Mouse (Mus musculus): Measurements from ENCODE around the gene Adgrd1.
A peak's percentile ranks its signal among the peaks of the same experiment; 100 is the strongest.

Gene Adgrd1

GRCm38 (mm10) chr5:129096511-129096910 is at the start of gene Adgrd1:
Gene Adgrd1, plus strand, starts transcription at chr5:129096750.
- DNase-seq: no peak

DNA sequence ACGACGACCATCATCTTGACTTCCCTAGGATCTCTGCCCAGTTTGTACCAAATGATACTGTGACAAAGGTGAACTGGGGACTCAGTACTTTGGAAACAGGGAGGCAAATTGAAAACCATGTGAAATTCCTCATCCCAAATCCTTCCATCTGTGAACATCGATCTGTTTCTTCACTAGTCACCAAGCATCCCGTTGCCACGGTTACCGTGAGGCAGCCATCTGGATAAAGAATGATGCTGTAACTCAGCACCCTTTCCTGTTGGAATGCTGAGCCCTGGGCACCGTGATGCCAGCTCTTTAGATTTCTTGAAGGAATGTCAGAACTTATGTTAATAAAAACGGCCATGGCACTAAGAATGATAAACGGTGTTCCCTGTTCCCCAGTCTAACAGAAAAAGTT is 47.2 kb upstream of the Adgrd1 start:
- DNase-seq: no peak

GRCm38 (mm10) chr5:129051910-129052309 is 44.6 kb upstream of the Adgrd1 start:
- DNase-seq: no peak

- no peak for DNase-seq
Measured at GRCm38 (mm10) chr5:129052636-129053355, 43.8 kb upstream of the Adgrd1 start.

- DNase-seq: no peak
Measured at GRCm38 (mm10) chr5:129054675-129055284, 41.8 kb upstream of the Adgrd1 start.

GRCm38 (mm10) chr5:129059116-129059515 is 37.4 kb upstream of the Adgrd1 start:
- DNase-seq: no peak

GRCm38 (mm10) chr5:129061579-129061978 is 35.0 kb upstream of the Adgrd1 start:
- peak; percentile 70 to 82 for DNase-seq

GRCm38 (mm10) chr5:129063037-129063791 is 33.3 kb upstream of the Adgrd1 start:
- peak; percentile 81 to 89 for DNase-seq

- no peak for DNase-seq
Measured at GRCm38 (mm10) chr5:129063792-129064087, 32.8 kb upstream of the Adgrd1 start.

DNA sequence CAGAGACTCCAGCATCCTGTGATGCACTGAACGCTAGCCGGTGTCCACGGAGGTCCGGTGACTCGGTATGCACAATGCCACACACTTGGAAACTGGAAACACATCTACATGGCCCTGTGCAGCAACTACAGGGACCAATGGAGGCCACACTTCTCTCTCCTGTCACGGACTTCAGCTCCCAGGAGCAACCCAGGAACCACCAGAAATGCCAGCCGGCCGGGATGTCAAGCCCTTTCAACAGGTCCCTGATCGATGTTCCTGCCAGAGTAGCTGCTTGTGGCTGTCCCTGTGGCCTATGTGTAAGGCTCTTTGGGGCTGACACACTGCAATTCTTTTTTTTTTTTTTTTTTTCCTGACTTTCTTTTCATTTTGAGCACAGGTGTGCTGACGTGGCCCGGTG is 32.4 kb upstream of the Adgrd1 start:
- DNase-seq: no peak

DNA sequence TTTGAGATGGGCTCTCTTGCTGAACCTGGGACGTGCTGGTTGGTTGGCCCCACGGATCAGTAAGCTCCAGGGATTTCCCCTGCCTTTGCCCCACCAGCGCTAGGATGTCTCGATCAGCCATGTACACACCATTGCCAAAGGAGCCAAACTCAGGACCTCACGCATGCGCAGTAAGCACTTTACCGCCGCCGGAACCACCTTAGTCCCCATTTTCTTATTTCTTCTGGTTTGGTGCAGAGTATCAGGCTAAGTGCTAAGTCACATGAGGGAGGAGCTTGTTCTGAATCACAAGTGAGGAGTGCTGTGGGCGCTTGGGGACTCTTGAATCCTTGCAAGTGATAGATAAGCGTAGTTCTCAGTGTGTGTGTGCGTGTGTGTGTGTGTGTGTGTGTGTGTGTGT is 31.2 kb upstream of the Adgrd1 start:
- DNase-seq: no peak

- no peak for DNase-seq
Measured at GRCm38 (mm10) chr5:129065946-129066345, 30.6 kb upstream of the Adgrd1 start.

GRCm38 (mm10) chr5:129066541-129067230 is 29.9 kb upstream of the Adgrd1 start:
- no peak for DNase-seq

GRCm38 (mm10) chr5:129067231-129067834 is 29.2 kb upstream of the Adgrd1 start:
- DNase-seq: no peak

DNA sequence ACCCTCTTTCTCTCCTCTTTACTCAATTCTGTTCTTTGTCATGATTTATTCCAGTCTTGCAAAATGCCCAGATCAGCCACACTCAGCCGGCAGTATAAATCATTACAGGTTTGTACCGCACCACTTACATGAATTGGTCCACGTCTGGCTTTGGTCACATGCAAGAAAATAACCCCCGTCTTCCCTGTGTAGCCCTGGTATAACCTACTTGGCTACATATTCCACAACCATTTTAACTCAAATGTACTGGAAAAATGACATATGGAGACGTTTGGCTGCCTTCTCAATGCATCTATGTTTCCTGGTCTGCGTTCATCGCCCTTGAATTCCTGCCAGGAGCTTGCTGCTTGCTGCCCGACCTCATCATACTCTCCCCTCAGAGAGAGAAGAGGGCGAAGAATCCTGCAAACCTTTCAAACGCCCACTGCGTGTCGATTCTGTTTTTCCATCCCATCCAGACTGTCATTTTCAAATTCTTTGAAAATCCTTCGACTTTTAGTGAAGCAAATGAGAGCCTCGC is 24.7 kb upstream of the Adgrd1 start:
- DNase-seq: peak; percentile 66 to 78

GRCm38 (mm10) chr5:129073404-129073803 is 23.1 kb upstream of the Adgrd1 start:
- no peak for DNase-seq

DNA sequence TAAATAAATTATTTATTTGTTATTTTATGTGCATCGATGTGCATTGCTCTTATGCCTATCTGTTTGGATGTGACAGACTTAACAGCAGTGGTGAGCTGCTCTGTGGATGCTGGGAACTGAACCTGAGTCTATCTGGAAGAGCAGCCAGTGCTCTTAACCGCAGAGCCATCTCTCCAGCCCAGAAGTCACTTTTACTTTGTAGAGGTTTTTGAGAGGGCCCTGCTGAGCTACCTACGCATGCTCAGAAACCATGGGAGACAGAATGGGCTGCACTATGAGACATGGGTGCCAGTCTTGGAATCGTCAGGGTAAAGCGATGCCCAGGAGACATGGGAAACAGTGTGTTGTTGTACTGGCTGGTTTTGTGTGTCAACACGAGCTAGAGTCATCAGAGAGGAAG is 20.5 kb upstream of the Adgrd1 start:
- no peak for DNase-seq

- no peak for DNase-seq
Measured at GRCm38 (mm10) chr5:129077240-129077639, 19.3 kb upstream of the Adgrd1 start.

DNA sequence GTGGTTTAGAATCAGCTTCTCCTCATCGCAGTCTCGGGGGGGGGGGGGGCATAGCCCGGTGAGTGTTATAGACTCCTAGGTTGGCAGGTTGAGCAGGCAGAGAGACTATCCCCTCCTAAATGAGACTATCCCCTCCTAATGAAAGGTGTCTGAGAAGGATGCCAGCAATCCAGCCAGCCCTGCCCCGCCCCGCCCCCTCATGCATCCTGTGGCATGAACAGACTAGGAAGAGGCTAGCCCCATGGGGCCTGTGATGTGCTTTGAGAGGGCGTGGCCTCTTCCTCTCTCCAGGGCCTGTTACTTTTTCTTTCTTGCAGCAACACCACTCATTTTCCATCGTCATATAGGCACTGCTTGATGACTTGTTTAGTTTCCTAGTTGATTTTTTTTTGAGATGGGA is 15.0 kb upstream of the Adgrd1 start:
- no peak for DNase-seq

DNA sequence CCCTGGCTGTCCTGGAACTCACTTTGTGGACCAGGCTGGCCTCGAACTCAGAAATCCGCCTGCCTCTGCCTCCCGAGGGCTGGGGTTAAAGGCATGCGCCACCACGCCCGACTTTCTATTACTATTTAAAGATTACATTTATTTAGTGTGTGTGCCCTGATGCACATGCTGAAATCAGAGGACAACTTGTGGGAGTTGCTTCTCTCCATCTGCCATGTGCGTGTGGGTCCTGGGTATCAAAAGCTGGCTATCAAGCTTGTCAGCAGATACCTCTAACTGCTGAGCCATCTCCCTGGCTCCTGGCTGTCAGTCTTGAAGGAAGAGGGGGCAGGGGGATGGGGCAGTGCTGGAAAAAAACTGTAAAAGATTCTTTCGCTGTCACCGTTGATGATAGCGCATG is 11.4 kb upstream of the Adgrd1 start:
- no peak for DNase-seq

- DNase-seq: no peak
Measured at GRCm38 (mm10) chr5:129092345-129093065, 4.0 kb upstream of the Adgrd1 start.

DNA sequence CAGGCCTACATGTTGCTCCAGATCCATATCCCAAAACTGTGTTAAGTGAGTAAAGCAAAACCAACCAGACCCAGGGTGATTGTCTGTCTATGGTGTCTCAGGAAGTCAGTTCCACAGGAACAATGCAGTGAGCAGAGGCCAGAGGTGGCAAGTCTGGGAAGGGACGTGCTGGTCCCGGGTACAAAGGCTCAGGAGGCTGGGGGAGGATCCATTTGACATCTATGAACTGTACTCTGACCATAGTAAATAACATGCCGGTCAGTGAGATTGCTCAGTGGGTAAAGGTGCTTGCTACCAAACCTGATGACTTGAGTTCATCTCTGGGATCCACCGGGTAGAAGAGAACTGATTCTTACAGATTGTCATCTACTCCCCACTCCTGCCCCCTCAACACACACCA is 3.4 kb upstream of the Adgrd1 start:
- DNase-seq: no peak

Data from cerebellum, postnatal 25 days (tissue).